Mouse (Mus musculus): ENCODE data around the gene Ptgr2.
"Not testable (repeated sequence)": the region's sequence is repeated elsewhere in the genome, so short reads cannot be mapped to it uniquely, and the experiment has no call there.

Gene Ptgr2

DNA sequence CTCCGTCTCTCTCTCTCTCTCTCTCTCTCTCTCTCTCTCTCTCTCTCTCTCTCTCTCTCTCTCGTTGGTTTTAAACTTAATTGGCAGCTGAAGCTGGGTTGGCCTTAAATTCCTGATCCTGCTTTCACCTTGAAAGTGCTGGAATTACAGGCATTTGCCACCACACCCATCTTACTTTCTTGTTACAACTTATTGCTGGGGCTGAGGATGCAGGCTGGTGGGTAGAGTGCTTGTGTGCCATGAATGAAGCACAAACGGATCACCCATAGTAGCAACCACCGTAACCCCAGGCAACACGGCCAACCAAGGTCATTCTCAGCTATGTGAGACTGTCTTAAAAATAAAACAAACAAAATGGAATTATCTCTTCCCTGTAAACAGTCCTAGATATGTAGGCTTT lies 26.3 kb downstream of the Ptgr2 start:
- DNase-seq: no peak

- no peak for DNase-seq
Measured at GRCm38 (mm10) chr12:84316006-84316405, 31.0 kb downstream of the Ptgr2 start.

DNA sequence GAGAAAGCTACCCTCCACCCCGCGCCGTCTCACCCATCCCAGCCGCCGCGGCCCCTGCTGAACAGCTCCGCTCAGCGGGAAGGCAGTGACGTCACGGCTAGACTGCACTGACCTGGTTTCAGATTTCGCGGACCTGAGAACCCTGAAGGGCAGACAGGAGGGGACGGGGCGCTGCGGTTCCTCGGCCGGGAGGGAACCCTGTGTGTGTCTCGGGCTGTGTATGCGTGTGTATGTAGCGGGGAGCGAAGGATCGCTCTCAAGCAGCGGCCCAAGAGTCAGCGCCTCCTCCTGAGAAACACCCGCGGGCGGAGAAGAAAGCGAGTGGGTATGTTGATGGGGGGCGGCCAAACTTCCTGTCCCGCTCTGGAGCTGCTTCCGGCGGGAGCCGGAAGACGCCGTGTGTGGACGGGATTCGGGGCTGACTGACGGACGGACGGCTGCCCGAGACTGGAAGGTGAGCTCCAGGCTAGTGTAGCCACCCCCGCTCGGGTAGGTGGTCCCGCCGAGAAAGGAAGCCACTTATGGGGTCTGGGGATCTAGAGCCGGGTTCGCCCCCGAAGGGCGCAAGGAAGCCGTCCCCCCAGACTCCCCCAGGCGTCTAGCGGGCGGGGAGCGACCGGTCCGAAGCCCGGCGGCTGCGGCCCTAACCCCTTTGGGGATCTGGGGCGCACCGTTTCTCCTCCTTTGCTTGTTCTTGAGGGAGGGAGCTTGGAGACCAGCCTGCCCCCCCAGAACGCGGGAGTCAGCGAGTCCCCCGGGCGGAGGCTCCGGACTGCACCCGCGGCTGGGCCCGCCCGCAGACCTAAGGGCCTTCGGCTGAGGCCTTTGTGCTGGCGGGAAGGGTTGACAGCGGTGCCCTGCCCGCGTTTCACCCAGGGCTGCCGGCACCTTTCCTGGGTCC lies 31.9 kb downstream of the Ptgr2 start, which contains the start of gene Zfp410:
TSS of gene Zfp410 (plus strand) at position 132 of the 901 bp plus-strand sequence.
- DNase-seq: peak; percentile 89

- no peak for DNase-seq
Measured at GRCm38 (mm10) chr12:84327111-84327512, 42.1 kb downstream of the Ptgr2 start.

- no peak for DNase-seq
Measured at GRCm38 (mm10) chr12:84336963-84337625, 52.1 kb downstream of the Ptgr2 start.

- peak; percentile 40 for DNase-seq
Measured at GRCm38 (mm10) chr12:84347192-84347591, 62.2 kb downstream of the Ptgr2 start.

DNA sequence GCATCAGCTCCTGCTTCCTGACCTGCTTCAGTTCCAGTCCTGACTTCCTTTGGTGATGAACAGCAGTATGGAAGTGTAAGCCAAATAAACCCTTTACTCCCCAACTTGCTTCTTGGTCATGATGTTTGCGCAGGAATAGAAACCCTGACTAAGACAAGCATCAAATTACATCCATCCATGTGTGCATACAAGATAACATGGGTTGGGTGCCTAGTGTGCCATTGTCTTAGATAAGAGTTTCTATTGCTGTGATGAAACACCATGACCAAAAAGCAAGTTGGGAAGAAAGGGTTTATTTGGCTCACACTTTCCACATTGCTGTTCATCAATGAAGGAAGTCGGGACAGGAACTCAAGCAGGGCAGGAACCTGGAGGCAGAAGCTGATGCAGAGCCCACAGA lies 73.7 kb downstream of the Ptgr2 start:
- not testable (repeated sequence) for DNase-seq

DNA sequence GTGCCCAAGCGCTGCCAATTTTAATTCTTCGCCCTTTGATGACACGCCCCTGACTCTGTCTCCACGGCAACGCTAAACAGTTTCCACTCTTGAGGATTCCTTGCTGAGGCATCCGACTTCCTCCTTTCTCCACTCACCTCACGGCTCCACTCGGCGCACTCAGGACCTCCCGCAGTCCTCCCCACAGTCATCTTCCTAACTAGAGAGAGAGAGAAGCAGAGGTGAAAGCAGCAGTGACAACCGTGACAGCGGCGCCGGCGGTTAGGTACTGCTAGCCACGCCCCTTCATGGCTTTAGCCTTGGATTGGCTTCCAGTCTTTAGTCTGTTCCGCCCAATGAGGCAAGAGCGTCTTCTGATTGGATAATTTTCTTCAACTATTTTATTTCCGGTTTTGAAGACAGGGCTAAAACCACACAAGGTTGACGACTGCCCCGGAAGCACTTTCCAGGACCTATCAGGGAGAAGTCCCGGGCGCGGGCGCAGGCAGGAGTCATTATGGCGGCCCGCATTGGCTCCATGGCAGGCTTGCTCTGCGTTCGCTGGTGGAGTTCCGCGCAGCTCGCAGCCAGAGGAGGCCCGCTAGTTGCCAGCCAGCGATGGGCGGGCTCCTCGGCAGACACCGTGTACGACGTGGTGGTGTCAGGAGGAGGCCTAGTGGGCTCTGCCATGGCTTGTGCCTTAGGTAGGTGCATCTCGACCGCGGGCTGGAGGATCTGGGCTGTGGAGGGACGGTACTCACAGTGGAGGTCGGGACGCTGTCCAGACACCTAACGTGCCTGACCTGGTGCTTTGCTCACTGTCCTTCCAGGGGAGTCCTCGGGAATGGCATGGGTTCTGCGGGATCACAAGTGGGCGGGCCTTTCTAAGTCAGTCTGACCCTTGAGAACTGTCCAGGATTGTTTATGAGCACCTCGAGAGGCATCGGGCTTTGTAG lies 76.8 kb downstream of the Ptgr2 start, which contains the start of the genes Coq6 and Fam161b:
TSS of gene Coq6 (plus strand) at position 103 of the 935 bp plus-strand sequence.
TSS of gene Fam161b (minus strand) at position 279 of the 935 bp plus-strand sequence.
- DNase-seq: peak; percentile 93

GRCm38 (mm10) chr12:84362872-84363271 lies 77.8 kb downstream of the Ptgr2 start:
- no peak for DNase-seq

DNA sequence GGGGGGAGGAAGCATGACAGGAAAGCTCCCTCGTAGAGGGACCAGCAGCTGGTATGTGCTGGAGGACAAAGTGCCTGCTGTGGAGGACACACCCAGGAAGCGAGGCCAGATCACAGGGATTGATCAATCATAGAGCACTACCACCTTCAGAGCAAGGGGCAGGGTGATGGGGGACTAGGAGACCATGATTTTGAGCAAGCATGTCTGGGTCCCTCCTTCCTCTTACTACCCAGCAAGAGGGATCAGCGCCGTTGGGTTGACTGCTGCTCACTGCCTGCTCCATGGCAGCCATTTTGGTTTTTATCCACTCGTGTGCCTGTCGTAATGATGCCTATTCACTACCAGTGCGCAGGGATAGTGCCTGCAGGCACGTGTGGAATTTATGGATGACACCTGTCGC lies 79.3 kb downstream of the Ptgr2 start:
- no peak for DNase-seq

GRCm38 (mm10) chr12:84365137-84365536 lies 80.1 kb downstream of the Ptgr2 start:
- no peak for DNase-seq

Measured in thymus, postnatal 4 days (tissue).